Mouse (Mus musculus) common myeloid progenitor, adult 5-6 weeks (primary cell): ENCODE measurements around the gene Ugt1a1. TPM values are rescaled to one million over a fixed set of nuclear protein-coding genes. Genes with fewer than 3 reads are reported as not detected.
"Not testable (repeated sequence)": the region's sequence is repeated elsewhere in the genome, so short reads cannot be mapped to it uniquely, and the experiment has no call there.

Experiments
- ATAC-seq: replicated peaks from 2 replicates; pipeline ENCODE4 v1.8.0; 2016; ENCODE audit warnings: low read depth, mild to moderate bottlenecking, moderate TSS enrichment, inconsistent platforms; ENCODE audit not compliant: poor library complexity, severe bottlenecking
- total RNA-seq: library from RNA; stranded (forward); fragments of 200-1000, 187-1606 nt; gene quantifications from 2 replicates; pipeline ENCODE4 v1.2.3, GENCODE M21; 2017

Gene Ugt1a1
- total RNA-seq, 1 experiment from 2014 or later = not detected

GRCm38 (mm10) chr1:88217576-88217975 lies 5.8 kb downstream of the Ugt1a1 start:
- no peak for ATAC-seq

GRCm38 (mm10) chr1:88218051-88218450 lies 6.3 kb downstream of the Ugt1a1 start:
- no peak for ATAC-seq

GRCm38 (mm10) chr1:88218591-88218990 lies 6.8 kb downstream of the Ugt1a1 start:
- ATAC-seq = no peak

GRCm38 (mm10) chr1:88219054-88219453 lies 7.3 kb downstream of the Ugt1a1 start:
- ATAC-seq = no peak

- ATAC-seq = no peak
Measured at GRCm38 (mm10) chr1:88220336-88220735, 8.6 kb downstream of the Ugt1a1 start.

- no peak for ATAC-seq
Measured at GRCm38 (mm10) chr1:88222216-88222615, 10.5 kb downstream of the Ugt1a1 start.

GRCm38 (mm10) chr1:88223011-88223515 lies 11.3 kb downstream of the Ugt1a1 start:
- ATAC-seq = not testable (repeated sequence)

- no peak for ATAC-seq
Measured at GRCm38 (mm10) chr1:88223591-88223990, 11.8 kb downstream of the Ugt1a1 start.

GRCm38 (mm10) chr1:88224029-88224776 lies 12.4 kb downstream of the Ugt1a1 start:
- no peak for ATAC-seq

GRCm38 (mm10) chr1:88225301-88225700 lies 13.5 kb downstream of the Ugt1a1 start:
- ATAC-seq = not testable (repeated sequence)

- ATAC-seq = no peak
Measured at GRCm38 (mm10) chr1:88225741-88226140, 14.0 kb downstream of the Ugt1a1 start.

- ATAC-seq = peak; percentile 57
Measured at GRCm38 (mm10) chr1:88226670-88227379, 15.1 kb downstream of the Ugt1a1 start, which contains the start of gene Mroh2a. Gene Mroh2a, plus strand, starts transcription at chr1:88226986.

- no peak; the same call in 1 of the 2 replicates for ATAC-seq
Measured at GRCm38 (mm10) chr1:88227482-88227881, 15.7 kb downstream of the Ugt1a1 start.

- no peak for ATAC-seq
Measured at GRCm38 (mm10) chr1:88228121-88228520, 16.4 kb downstream of the Ugt1a1 start.

GRCm38 (mm10) chr1:88229566-88229965 lies 17.8 kb downstream of the Ugt1a1 start:
- ATAC-seq = no peak

- ATAC-seq = no peak
Measured at GRCm38 (mm10) chr1:88229986-88230385, 18.2 kb downstream of the Ugt1a1 start.

- no peak for ATAC-seq
Measured at GRCm38 (mm10) chr1:88230421-88230820, 18.7 kb downstream of the Ugt1a1 start.

- no peak for ATAC-seq
Measured at GRCm38 (mm10) chr1:88230981-88231802, 19.4 kb downstream of the Ugt1a1 start.

- no peak for ATAC-seq
Measured at GRCm38 (mm10) chr1:88231803-88232499, 20.2 kb downstream of the Ugt1a1 start.
